Mouse (Mus musculus) testis, adult 10 weeks (tissue): ENCODE measurements around the gene Mapt. TPM values are rescaled to one million over a fixed set of nuclear protein-coding genes. Genes with fewer than 3 reads are reported as not detected.

ENCODE experiments used
- polyA plus RNA-seq: library from polyadenylated mRNA; stranded (reverse); fragments of 350-450 nt; fragmentation: Illumina TruSeq; extraction: RNeasy Lipid Tissue Mini Kit (QIAGEN cat#74804); gene quantifications from one replicate; pipeline ENCODE4 v1.2.3, GENCODE M21; 2014; ENCODE audit warnings: low read depth, low replicate concordance

The Mapt gene
- polyA plus RNA-seq = 0.50 TPM

DNA sequence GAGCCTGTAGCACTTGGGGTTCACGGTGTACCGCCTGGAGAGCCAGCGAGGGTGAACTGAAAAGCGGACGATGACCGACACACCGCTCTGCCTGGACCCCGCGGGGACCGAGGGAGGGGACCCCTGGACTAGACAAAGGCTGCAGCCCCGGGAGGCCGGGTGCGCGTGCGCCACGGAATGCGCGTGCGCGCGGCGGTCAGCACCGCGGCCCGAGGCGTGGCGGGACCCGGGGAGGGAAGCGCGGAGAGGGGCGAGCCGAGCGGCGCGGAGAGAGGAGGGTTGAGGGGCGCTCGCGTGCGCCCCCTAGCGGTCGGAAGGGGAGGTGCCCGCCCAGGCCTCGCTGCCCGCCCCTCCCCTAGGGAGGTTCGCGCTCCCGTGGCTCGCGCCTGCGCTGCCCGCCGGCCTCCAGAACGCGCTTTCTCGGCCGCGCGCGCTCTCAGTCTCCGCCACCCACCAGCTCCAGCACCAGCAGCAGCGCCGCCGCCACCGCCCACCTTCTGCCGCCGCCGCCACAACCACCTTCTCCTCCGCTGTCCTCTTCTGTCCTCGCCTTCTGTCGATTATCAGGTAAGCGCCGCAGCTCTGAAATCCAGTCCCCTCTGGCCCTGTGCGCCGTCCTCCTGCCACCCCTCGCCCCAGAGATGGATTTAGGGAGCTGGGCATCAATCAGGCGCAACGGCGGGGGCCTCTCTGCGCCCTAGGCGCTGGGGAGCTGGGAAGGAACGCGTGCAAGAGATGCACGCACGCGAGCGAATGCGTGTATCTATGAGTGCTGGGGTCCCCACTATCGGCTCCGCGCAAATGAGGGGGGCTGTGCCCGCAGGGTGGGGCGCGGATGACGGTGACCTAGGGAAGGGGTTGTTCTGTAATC, at the start of gene Mapt:
Mapt (plus strand) TSS at position 350 of the 871 bp plus-strand sequence.

DNA sequence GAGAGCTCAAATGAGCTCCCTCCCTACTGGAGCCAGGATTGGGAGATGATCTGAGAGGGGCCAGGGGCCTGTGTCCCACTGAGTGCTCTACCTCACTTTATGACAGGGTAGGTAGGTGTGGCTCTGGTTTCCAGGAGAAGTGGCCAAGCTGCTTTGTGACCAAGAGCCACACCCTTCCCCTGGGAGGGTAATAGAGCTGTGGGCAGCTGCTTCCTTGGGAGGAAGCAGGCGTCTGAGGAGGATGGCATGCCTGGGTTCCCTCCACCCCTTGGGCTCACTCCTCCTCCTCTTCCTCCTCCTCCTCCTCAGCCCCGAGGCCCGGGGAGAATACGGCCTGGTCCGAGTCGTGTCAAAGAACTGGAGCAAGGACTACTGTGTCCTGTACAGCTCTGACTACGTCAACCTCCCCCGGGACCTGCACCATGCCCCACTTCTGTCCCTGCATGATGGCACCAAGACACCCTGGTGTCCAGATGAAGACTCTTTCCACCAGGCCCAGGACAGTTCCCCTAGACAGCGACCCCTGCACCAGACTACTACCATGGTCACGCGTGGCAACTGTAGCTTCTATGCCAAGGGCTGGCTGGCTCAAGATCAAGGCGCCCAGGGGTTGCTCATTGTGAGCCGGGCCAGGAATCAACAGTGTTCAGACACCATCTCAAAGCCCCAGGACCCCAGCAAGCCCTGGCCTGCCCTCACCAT, 44.9 kb upstream of the Mapt start, which contains the start of gene Sppl2c:
Sppl2c (plus strand) TSS at position 193 of the 702 bp plus-strand sequence.

Other genes starting within 250 kb of the Mapt start
- gene Crhr1, start 98.5 kb upstream of the Mapt start, polyA plus RNA-seq = 0.10 TPM
- 12.2 TPM for gene Sppl2c, start 45.1 kb upstream of the Mapt start, polyA plus RNA-seq
- 40.8 TPM for gene Kansl1, start 237.5 kb downstream of the Mapt start, polyA plus RNA-seq